Mouse (Mus musculus) hindbrain, embryonic 13.5 days (tissue): ENCODE results near the gene Igfbp2. TPM values are rescaled to one million over a fixed set of nuclear protein-coding genes. Genes with fewer than 3 reads are reported as not detected.

ENCODE experiments used
- ATAC-seq: fragments of 200-750 bp; cut with Nextera tagmentation; 2 replicates; pipeline ENCODE4 v1.8.0; 2017; ENCODE audit warnings: moderate TSS enrichment; ENCODE audit not compliant: low FRiP score
- H3K27ac ChIP-seq: fragments of 300-500 bp; sonication (generic); 2 replicates; pipeline ENCODE4 v1.5.1; 2015; ENCODE audit warnings: inconsistent platforms, mild to moderate bottlenecking, moderate library complexity
- H3K27me3 ChIP-seq: fragments of 300-500 bp; sonication (generic); 2 replicates; pipeline ENCODE4 v1.6.1; 2015; ENCODE audit warnings: mild to moderate bottlenecking, inconsistent platforms
- H3K36me3 ChIP-seq: fragments of 300-500 bp; sonication (generic); 2 replicates; pipeline ENCODE4 v1.6.1; 2015; ENCODE audit warnings: mild to moderate bottlenecking, inconsistent platforms
- H3K4me1 ChIP-seq: fragments of 300-500 bp; sonication (generic); replicated peaks from 2 replicates; pipeline ENCODE4 v1.6.1; 2015; ENCODE audit warnings: inconsistent platforms
- H3K4me2 ChIP-seq: fragments of 300-500 bp; sonication (generic); 2 replicates; pipeline ENCODE4 v1.6.1; 2015; ENCODE audit warnings: inconsistent platforms, mild to moderate bottlenecking, moderate library complexity
- H3K4me3 ChIP-seq: fragments of 300-500 bp; sonication (generic); 2 replicates; pipeline ENCODE4 v1.5.1; 2015; ENCODE audit warnings: mild to moderate bottlenecking, inconsistent platforms
- H3K9ac ChIP-seq: fragments of 300-500 bp; sonication (generic); 2 replicates; pipeline ENCODE4 v1.6.1; 2015; ENCODE audit warnings: mild to moderate bottlenecking, inconsistent platforms
- H3K9me3 ChIP-seq: fragments of 300-500 bp; sonication (generic); 2 replicates; pipeline ENCODE4 v1.6.1; 2016; ENCODE audit warnings: inconsistent platforms
- WGBS: fragments of 180-500 bp; shearing (Covaris S2); methylation state at CpG from one replicate; pipeline ENCODE4 v1.1.7; 2015; 5-methylcytosine and 5-hydroxymethylcytosine counted together
- polyA plus RNA-seq: library from polyadenylated mRNA; unstranded; fragments of >200 nt; fragmentation: Nextera tagmentation; extraction: Ambion mirVana; gene quantifications from 2 replicates; pipeline ENCODE4 v1.2.1, GENCODE M21; 2015

Gene Igfbp2
- polyA plus RNA-seq, 1 experiment from 2014 or later: 465 TPM

GRCm38 (mm10) chr1:72819995-72820394 lies 4.3 kb upstream of the Igfbp2 start:
- Histone ChIP-seq H3K4me1 (peaks cover 18% of the 10 kb centered on the region), H3K9ac (no peak overlapping the region), H3K9me3 (no peaks in the 10 kb centered on the region), H3K36me3 (no peaks in the 10 kb centered on the region), H3K27ac (no peak overlapping the region), H3K4me2 (no peak overlapping the region), H3K27me3 (no peaks in the 10 kb centered on the region), H3K4me3 (no peak overlapping the region)
- no peak for ATAC-seq
- WGBS: 91% methylated on average over 6 of the region's 6 CpGs

GRCm38 (mm10) chr1:72822893-72823292 lies 1.4 kb upstream of the Igfbp2 start:
- H3K9ac ChIP-seq: no peak overlapping the region
- H3K36me3 ChIP-seq: no peaks in the 10 kb centered on the region
- H3K27ac ChIP-seq: no peak overlapping the region
- H3K4me2 ChIP-seq: no peak overlapping the region
- no peak overlapping the region for H3K4me3 ChIP-seq
- ATAC-seq: no peak
- WGBS: 58% methylated on average over 10 of the region's 10 CpGs
- no peaks in the 10 kb centered on the region for H3K9me3 ChIP-seq
- H3K4me1 ChIP-seq: peaks cover 35% of the 10 kb centered on the region
- H3K27me3 ChIP-seq: no peaks in the 10 kb centered on the region

- Histone ChIP-seq H3K9me3 (no peaks in the 10 kb centered on the region), H3K4me1 (peaks cover 40% of the 10 kb centered on the region), H3K9ac (peak overlapping the region; percentile 94), H3K27ac (peak overlapping the region; percentile 89), H3K36me3 (no peaks in the 10 kb centered on the region), H3K4me3 (peak overlapping the region; percentile 81), H3K27me3 (no peaks in the 10 kb centered on the region), H3K4me2 (peak overlapping the region; percentile 81)
- ATAC-seq: peak; percentile 73
- WGBS: under 1% methylated on average over 37 of the region's 37 CpGs
These were observed 401 bp downstream of the Igfbp2 start for GRCm38 (mm10) chr1:72824707-72825101.

GRCm38 (mm10) chr1:72825286-72825685 lies 983 bp downstream of the Igfbp2 start:
- Histone ChIP-seq H3K36me3 (0 out of 2 replicates have a peak, but pooled peaks cover 3% of the 10 kb centered on the region), H3K27ac (peak overlapping the region; percentile 89), H3K4me1 (peaks cover 44% of the 10 kb centered on the region), H3K9ac (peak overlapping the region; percentile 94), H3K27me3 (no peaks in the 10 kb centered on the region), H3K4me2 (peak overlapping the region; percentile 81), H3K4me3 (peak overlapping the region; percentile 81), H3K9me3 (no peaks in the 10 kb centered on the region)
- ATAC-seq: 0 out of 2 replicates have a peak, but pooled peaks have one; percentile 1
- WGBS: under 1% methylated on average over 20 of the region's 20 CpGs

GRCm38 (mm10) chr1:72825921-72826320 lies 1.6 kb downstream of the Igfbp2 start:
- H3K9me3 ChIP-seq: no peaks in the 10 kb centered on the region
- H3K27me3 ChIP-seq: no peaks in the 10 kb centered on the region
- H3K27ac ChIP-seq: peak overlapping the region; percentile 89
- peak overlapping the region; percentile 94 for H3K9ac ChIP-seq
- H3K4me2 ChIP-seq: peak overlapping the region; percentile 81
- H3K4me1 ChIP-seq: peaks cover 44% of the 10 kb centered on the region
- 3% methylated on average over 4 of the region's 4 CpGs for WGBS
- H3K36me3 ChIP-seq: 0 out of 2 replicates have a peak, but pooled peaks cover 3% of the 10 kb centered on the region
- no peak for ATAC-seq
- H3K4me3 ChIP-seq: peak overlapping the region; percentile 81

- WGBS: 1% methylated on average over 6 of the region's 6 CpGs
- ATAC-seq: no peak
- no peaks in the 10 kb centered on the region for H3K27me3 ChIP-seq
- peaks cover 44% of the 10 kb centered on the region for H3K4me1 ChIP-seq
- peak overlapping the region; percentile 94 for H3K9ac ChIP-seq
- peak overlapping the region; percentile 81 for H3K4me3 ChIP-seq
- H3K27ac ChIP-seq: peak overlapping the region; percentile 89
- H3K36me3 ChIP-seq: peaks cover 7% of the 10 kb centered on the region
- no peaks in the 10 kb centered on the region for H3K9me3 ChIP-seq
- H3K4me2 ChIP-seq: peak overlapping the region; percentile 81
These were observed 2.1 kb downstream of the Igfbp2 start for GRCm38 (mm10) chr1:72826446-72826845.

- Histone ChIP-seq H3K36me3 (peaks cover 9% of the 10 kb centered on the region), H3K9me3 (no peaks in the 10 kb centered on the region)
- ATAC-seq: no peak
These were observed 2.6 kb downstream of the Igfbp2 start for GRCm38 (mm10) chr1:72826931-72827330.

GRCm38 (mm10) chr1:72827411-72828315 lies 3.4 kb downstream of the Igfbp2 start:
- Histone ChIP-seq H3K9ac (peak overlapping the region; percentile 94), H3K27ac (peak overlapping the region; percentile 89), H3K4me2 (peak overlapping the region; percentile 81), H3K4me3 (peak overlapping the region; percentile 81), H3K9me3 (no peaks in the 10 kb centered on the region), H3K36me3 (peaks cover 9% of the 10 kb centered on the region), H3K4me1 (peaks cover 50% of the 10 kb centered on the region), H3K27me3 (no peaks in the 10 kb centered on the region)
- ATAC-seq: peak; percentile 14; the same call in 1 of the 2 replicates
- 20% methylated on average over 12 of the region's 12 CpGs for WGBS

More at GRCm38 (mm10) chr1:72826931-72827330, 2.6 kb downstream of the Igfbp2 start:
- H3K27me3 ChIP-seq: no peaks in the 10 kb centered on the region
- H3K4me3 ChIP-seq: peak overlapping the region; percentile 81
- 2% methylated on average over 7 of the region's 7 CpGs for WGBS
- H3K4me2 ChIP-seq: peak overlapping the region; percentile 81
- H3K9ac ChIP-seq: peak overlapping the region; percentile 94
- H3K27ac ChIP-seq: peak overlapping the region; percentile 89
- peaks cover 44% of the 10 kb centered on the region for H3K4me1 ChIP-seq

- Histone ChIP-seq H3K27ac (no peak overlapping the region), H3K4me1 (peaks cover 58% of the 10 kb centered on the region), H3K4me2 (no peak overlapping the region), H3K27me3 (no peaks in the 10 kb centered on the region), H3K9me3 (no peaks in the 10 kb centered on the region), H3K4me3 (no peak overlapping the region), H3K36me3 (peaks cover 9% of the 10 kb centered on the region), H3K9ac (no peak overlapping the region)
- ATAC-seq: no peak
- WGBS: 98% methylated on average over 5 of the region's 5 CpGs
These were observed 4.5 kb downstream of the Igfbp2 start for GRCm38 (mm10) chr1:72828843-72829242.

- H3K4me2 ChIP-seq: no peak overlapping the region
- H3K27me3 ChIP-seq: no peaks in the 10 kb centered on the region
- peaks cover 9% of the 10 kb centered on the region for H3K36me3 ChIP-seq
- no peaks in the 10 kb centered on the region for H3K9me3 ChIP-seq
- H3K4me1 ChIP-seq: peaks cover 53% of the 10 kb centered on the region
- no peak overlapping the region for H3K9ac ChIP-seq
- ATAC-seq: no peak
- H3K4me3 ChIP-seq: no peak overlapping the region
- 98% methylated on average over 2 of the region's 2 CpGs for WGBS
- H3K27ac ChIP-seq: no peak overlapping the region
These were observed 6.2 kb downstream of the Igfbp2 start for GRCm38 (mm10) chr1:72830485-72830884.

- WGBS: 56% methylated on average over 3 of the region's 3 CpGs
- Histone ChIP-seq H3K9ac (no peak overlapping the region), H3K27me3 (no peaks in the 10 kb centered on the region), H3K9me3 (no peaks in the 10 kb centered on the region), H3K27ac (peak overlapping the region; percentile 66), H3K36me3 (peaks cover 18% of the 10 kb centered on the region), H3K4me1 (peaks cover 35% of the 10 kb centered on the region), H3K4me2 (no peak overlapping the region), H3K4me3 (no peak overlapping the region)
- ATAC-seq: peak; percentile 49; the same call in 1 of the 2 replicates
These were observed 8.4 kb downstream of the Igfbp2 start for GRCm38 (mm10) chr1:72832715-72833153.

GRCm38 (mm10) chr1:72833563-72833962 lies 9.3 kb downstream of the Igfbp2 start:
- Histone ChIP-seq H3K9ac (no peak overlapping the region), H3K4me1 (peaks cover 28% of the 10 kb centered on the region), H3K4me2 (no peak overlapping the region), H3K36me3 (peaks cover 20% of the 10 kb centered on the region), H3K27ac (0 out of 2 replicates have a peak overlapping the region, but pooled peaks have one; percentile 66), H3K9me3 (no peaks in the 10 kb centered on the region), H3K27me3 (no peaks in the 10 kb centered on the region), H3K4me3 (no peak overlapping the region)
- WGBS: 64% methylated on average over 4 of the region's 4 CpGs
- no peak for ATAC-seq
